Mouse (Mus musculus) frontal cortex, adult (tissue): ENCODE measurements around the gene Atl3.
"Not testable (repeated sequence)": the region's sequence is repeated elsewhere in the genome, so short reads cannot be mapped to it uniquely, and the experiment has no call there.

ENCODE experiments used
- ATAC-seq: cut with Nextera tagmentation; 2 replicates; pipeline ENCODE4 v1.9.2; 2017; ENCODE audit warnings: mild to moderate bottlenecking, moderate library complexity, mixed read lengths; ENCODE audit not compliant: low TSS enrichment

Atl3 gene

DNA sequence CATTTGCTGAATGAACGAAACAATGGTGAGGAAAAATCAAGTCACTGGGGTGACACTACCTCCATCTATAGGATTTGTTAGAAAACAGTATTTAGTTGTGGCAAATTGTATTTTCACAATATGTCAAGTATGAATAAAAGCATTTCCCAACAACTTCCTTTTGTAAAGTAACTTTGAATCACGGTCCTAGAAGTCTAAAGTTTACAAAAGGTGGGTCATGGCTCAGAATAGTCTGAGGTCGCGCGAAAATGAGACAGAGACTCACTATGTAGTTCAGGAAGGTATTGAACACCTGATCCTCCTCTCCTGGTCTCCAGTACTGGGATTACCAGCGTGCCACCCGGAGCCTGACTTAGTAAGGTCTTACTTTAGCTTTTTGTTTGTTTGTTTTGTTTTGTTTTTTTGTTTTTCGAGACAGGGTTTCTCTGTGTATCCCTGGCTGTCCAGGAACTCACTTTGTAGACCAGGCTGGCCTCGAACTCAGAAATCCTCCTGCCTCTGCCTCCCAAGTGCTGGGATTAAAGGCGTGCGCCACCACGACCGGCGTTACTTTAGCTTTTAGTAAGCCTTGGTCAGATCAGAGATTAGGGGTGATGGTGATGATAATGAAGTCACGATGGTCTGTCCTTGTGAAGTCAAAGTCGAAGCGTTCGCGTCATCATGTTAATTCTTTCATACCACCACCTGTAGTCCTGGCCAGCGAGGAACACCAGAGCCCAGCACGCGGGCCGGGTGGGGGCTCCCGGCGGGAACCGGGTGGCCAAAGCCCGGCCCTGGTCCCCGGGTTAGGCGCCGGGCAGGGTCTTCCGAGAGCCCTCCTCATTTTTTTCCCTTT, at the start of gene Atl3:
Gene Atl3, plus strand, starts transcription at position 689 of the 835 bp plus-strand sequence.
- ATAC-seq: no peak

- no peak for ATAC-seq
These were observed 48.7 kb upstream of the Atl3 start for GRCm38 (mm10) chr19:7445105-7445504.

DNA sequence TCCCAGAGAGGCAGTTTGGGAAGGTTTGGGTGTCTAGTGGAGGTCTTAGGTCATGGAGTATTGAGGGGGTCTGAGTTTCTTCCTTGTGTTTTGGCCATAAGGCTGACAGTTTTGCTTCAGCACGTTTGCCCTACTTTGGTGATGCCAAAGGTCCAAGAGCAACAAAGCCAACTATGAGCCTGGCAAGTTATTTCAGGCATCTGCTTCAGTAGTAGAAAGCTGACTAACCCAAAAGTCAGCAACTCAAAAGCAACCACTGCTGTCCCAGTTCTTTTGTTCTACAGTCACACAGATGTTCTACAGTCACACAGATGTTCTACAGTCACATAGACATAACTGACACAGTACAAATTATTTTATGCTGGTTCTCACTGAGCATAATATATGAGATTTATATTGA, 48.2 kb upstream of the Atl3 start:
- no peak for ATAC-seq

GRCm38 (mm10) chr19:7456803-7457202, 37.0 kb upstream of the Atl3 start:
- peak; percentile 64 for ATAC-seq

GRCm38 (mm10) chr19:7458901-7459300, 34.9 kb upstream of the Atl3 start:
- ATAC-seq: no peak

- ATAC-seq: no peak
These were observed 34.5 kb upstream of the Atl3 start for GRCm38 (mm10) chr19:7459370-7459769.

DNA sequence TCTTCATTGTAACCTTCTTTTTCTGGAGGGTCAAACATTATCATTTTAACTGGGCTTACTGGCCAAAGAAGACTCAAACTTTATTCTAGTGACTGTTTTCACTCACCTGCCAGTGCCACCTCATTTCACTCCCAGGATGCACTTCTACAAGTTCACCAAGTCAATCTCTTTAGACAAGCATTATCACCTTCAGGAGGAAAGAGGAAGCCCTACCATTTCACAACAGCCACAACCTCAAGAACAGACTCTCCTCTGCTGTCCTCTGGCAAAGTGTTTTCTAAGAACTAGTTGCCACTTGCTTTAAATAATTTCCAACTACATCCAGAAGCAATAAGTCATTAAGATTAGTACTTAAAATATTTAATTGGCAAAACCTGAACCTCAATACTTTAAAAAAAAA, 25.9 kb upstream of the Atl3 start:
- ATAC-seq: no peak

- no peak for ATAC-seq
These were observed 23.2 kb upstream of the Atl3 start for GRCm38 (mm10) chr19:7470643-7471042.

GRCm38 (mm10) chr19:7479751-7480248, 14.0 kb upstream of the Atl3 start:
- no peak for ATAC-seq

DNA sequence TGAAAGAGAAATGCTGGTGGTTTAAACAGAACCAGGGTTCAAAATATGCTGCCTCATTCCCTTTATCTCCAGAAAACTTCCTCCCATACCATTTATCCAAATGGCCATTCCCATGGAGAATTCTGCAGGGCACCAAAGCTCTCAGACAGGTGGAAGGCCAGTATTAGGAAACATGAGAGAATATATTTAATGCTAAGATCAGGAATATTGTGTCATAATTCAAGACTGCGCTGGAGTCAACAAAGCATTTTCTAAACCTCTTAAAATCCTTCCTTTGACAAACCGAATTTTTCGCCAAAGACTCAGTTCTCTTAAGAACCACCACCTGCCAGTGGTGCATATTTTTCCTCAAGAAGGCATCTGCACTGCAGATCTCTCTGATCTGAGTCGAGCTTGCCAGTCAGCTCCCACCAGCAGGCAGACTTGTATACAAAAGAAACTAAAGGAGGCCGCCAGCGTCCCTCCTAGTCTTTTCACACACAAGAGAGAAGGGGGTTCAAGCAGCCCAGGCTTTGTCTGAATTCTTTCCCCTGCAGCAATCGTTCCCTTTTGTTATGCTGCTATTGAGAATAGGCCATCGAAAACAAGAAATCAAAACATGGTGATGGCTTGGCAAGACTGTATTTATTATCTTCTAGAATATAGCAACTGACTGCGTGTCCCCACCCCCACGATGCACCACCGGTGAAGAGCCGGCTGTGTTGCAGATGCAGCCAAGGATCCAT, 12.1 kb upstream of the Atl3 start:
- 0 out of 2 replicates have a peak, but pooled peaks have one; percentile 25 for ATAC-seq

DNA sequence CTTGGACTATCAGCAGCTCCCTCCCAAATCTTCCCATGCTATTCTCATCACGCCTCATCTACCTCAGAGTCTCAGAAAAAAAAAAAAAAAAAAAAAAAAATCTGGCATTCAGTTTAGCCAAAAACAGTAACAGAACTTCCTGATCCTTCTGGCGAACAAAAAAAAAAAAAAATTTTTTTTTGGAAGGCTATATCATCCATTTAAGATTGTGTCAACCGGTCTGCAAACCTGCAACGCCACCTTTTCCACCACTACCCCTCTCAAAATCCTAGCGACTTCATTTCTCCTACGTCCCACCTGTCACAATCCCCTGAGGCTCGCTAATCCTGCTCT, 11.6 kb upstream of the Atl3 start:
- no peak for ATAC-seq

- peak; percentile 77 for ATAC-seq
These were observed 11.0 kb upstream of the Atl3 start, which contains the start of gene Rtn3 for GRCm38 (mm10) chr19:7482599-7483511. Gene Rtn3 (minus strand): TSS chr19:7483281.

- peak; percentile 66 for ATAC-seq
These were observed 10.3 kb upstream of the Atl3 start for GRCm38 (mm10) chr19:7483512-7483882.

DNA sequence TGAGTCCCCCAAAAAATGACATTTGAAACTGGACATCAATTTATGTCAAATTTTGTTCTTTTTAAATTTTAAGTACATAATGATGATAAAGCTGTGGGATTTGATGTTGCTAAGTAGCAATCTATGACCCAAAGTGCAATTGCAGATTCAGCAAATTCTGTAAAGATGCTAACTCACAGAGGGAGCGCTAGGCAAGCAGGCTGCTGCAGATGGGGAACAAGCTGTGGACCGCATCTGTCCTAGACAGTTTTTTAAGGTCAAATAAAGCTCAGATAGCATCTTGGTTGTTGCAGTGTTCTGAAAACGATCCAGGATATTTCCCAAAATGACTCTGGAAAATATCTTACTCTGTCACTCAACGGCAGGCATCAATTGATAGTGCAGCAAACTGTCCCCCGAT, 9.8 kb upstream of the Atl3 start:
- no peak for ATAC-seq

DNA sequence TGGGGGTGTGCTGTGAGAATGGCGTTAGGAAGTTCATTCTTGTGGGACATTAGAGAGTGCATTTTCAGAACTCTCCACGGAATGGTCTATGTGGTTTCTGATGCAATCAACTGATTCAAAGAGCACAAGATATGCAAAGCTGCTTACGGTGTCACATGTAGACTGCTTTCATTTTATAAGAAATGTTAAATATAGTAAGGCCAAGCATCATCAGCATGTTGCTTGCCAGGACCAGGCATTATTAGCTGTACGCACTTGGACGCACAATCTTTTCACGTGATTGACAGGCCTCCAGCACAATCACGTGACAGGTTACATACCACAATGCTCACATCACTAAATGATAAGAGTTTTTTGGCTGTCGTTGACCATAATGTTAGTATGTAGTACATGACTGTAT, 6.2 kb upstream of the Atl3 start:
- no peak for ATAC-seq

GRCm38 (mm10) chr19:7491960-7492359, 1.9 kb upstream of the Atl3 start:
- ATAC-seq: no peak

DNA sequence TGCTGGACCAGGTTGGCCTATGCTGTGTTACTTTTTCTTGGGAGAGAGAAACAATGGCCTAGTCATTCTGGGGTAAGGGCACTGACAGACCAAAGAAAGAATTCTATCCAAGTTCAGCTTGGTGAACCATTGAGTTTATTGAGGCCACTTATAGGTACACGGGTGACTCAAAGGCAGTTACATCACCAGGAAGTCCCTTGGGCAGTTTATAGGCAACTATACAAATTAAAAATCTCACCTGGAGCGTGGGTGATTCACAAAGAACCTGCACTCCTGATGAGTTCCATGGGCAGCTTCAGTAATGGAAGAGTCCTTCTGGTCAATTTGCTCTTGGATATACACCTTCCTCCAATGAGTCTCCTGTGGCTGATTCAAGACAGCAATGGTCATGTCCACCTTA, 1.2 kb upstream of the Atl3 start:
- ATAC-seq: no peak

- ATAC-seq: peak; percentile 94
These were observed 561 bp downstream of the Atl3 start for GRCm38 (mm10) chr19:7494187-7495015.

GRCm38 (mm10) chr19:7495221-7496038, 1.6 kb downstream of the Atl3 start:
- ATAC-seq: no peak

DNA sequence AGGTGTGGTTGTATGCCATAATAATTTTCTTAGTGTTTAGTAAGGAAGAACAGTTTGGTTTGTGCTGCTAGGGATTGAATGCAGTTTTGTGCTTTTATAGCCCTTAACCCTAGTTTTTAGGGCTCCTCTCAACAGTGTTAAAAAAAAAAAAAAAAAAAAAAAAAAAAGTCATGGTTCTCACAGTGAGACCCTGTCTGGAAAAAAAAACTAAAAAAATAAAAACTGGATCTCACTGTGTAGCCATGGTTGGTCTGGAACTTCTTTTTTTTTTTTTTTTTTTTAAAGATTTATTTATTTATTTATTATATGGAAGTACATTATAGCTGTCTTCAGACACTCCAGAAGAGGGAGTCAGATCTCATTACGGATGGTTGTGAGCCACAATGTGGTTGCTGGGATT, 2.2 kb downstream of the Atl3 start:
- not testable (repeated sequence) for ATAC-seq
